Mouse (Mus musculus) MEL-GATA-1-ER (cell line): ENCODE measurements around the gene Vmn1r68.

ENCODE experiments used
- DNase-seq: peaks from one replicate; pipeline ENCODE4 v3.0.0-alpha.2; 2012; ENCODE audit warnings: low read depth; ENCODE audit errors: extremely low read depth

The Vmn1r68 gene

DNA sequence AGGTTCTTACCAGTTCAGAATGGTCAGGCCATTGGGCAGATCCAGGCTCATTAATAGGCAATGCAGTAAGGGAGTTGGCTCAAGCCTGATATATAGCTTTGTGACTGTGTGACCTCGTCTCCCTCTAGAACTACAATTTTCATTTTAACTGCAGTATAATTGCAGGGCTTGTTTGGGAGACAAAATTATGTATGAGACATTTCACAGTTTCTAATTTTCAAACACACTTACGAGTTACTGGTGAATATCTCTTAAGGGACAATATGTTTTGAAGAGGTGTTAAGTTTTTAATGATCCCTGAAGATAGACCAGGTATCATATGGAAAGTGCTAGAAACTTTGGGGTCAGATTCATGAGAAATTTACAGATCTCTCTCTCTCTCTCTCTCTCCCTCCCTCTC lies at the start of gene Vmn1r68:
Vmn1r68 (minus strand) TSS at position 101 of the 400 bp plus-strand sequence.
- no peak for DNase-seq

- DNase-seq: no peak
Measured at GRCm38 (mm10) chr7:10495578-10495977, 62.7 kb downstream of the Vmn1r68 start.

GRCm38 (mm10) chr7:10494786-10495521 lies 63.3 kb downstream of the Vmn1r68 start, which contains the start of gene Zik1:
Zik1 (minus strand) TSS chr7:10495394.
- no peak for DNase-seq

DNA sequence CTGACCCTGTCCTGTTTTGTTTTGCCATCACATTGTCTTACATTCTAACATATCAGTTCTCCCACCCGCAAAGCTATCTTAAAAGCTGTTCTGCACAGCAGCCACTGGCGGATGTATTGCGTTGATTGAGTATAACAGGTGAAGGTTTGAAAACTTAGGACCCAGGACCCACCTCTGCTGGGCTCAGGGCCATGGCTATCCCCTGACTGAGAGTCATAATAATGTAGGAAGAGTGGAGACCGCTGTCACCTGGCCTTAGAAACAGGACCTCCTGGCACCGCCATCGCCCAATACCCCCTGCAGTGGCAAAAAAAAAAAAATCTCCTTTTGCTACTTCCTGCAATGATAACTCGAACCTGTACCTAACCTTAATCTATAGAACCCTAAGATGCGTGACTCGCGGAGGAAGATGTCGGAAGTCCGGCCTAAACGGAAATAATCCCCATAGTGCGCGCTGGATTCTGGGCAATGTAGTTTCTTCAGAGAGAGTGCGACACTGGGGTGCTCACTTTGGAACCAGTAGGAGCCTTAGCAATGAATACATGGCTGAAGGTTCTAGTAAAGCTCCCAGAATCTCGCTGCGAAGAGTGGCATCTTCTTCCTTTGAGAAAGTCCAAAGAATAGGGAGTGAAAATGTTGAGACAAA lies 77.6 kb downstream of the Vmn1r68 start:
- no peak for DNase-seq

DNA sequence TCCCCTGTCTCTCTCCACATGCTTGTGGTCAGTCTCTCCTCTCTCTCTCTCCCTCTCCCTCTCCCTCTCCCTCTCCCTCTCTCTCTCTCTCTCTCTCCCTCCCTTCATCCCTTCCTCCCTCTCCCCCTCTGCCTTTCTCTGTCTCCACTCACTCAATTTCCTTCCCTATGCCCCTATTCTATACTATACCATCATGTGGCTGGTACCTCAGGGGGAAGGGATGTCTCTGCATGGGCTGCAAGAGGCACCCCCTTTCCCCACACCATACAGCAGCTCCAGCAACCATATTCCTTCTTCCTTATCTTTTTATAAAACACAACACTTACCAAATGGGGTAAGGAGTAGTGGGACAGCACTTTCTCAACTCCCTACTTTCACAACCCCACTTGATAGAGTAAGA lies 78.5 kb downstream of the Vmn1r68 start:
- DNase-seq: no peak

- no peak for DNase-seq
Measured at GRCm38 (mm10) chr7:10458166-10458565, 100.1 kb downstream of the Vmn1r68 start.
